Mouse (Mus musculus) small intestine, adult 2 months (tissue): ENCODE measurements around the gene Lrrn4cl.

Experiments used
- CTCF ChIP-seq: fragments of 200-500 bp; IDR thresholded peaks from 2 replicates; pipeline ENCODE4 v1.5.1; 2012; ENCODE audit warnings: low read depth, mild to moderate bottlenecking, control low read depth, inconsistent platforms, low read length, moderate library complexity, mixed read lengths; ENCODE audit not compliant: insufficient replicate concordance, insufficient read length; ENCODE audit errors: extremely low read depth
- POLR2A ChIP-seq: fragments of 200-500 bp; IDR thresholded peaks from 2 replicates; pipeline ENCODE4 v1.6.1; 2012; ENCODE audit warnings: low read depth, mild to moderate bottlenecking, control low read depth, inconsistent platforms, low read length, moderate library complexity

DNA sequence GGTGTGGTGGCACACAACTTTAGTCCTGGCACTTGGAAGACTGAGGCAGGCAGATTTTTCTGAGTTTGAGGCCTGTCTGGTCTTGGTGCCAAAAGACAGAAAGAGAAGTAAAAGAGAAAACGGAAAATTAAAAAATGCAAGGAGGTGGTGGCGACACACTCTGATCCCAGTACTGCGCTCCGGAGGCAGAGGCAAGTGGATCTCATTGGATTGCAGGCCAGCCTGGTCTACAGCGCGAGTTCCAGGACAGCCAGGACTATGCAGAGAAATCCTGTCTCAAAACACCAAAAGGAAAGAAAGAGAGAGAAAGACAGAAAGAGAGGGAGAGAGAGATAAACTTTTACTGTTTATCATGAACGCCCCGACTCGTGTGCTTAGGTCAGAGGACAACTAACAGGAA, 20.3 kb downstream of the Lrrn4cl start:
- TF ChIP-seq CTCF (no peak), POLR2A (no peak)
